Mouse (Mus musculus): ENCODE data around the gene Gm28038.

Gm28038 gene

GRCm38 (mm10) chr2:30286192-30287026 is 5.6 kb downstream of the Gm28038 start, which contains the start of the genes Dolk and Nup188:
Dolk (minus strand) TSS chr2:30286334.
Nup188 (plus strand) TSS chr2:30286397.
- peak; percentile 98 for DNase-seq

GRCm38 (mm10) chr2:30287027-30287373 is 6.2 kb downstream of the Gm28038 start:
- peak; percentile 42 for DNase-seq

GRCm38 (mm10) chr2:30299525-30299924 is 18.7 kb downstream of the Gm28038 start:
- DNase-seq, result no peak

- DNase-seq, result no peak
These were observed 19.1 kb downstream of the Gm28038 start for GRCm38 (mm10) chr2:30299966-30300365.

GRCm38 (mm10) chr2:30306087-30306486 is 25.2 kb downstream of the Gm28038 start:
- no peak for DNase-seq

- no peak for DNase-seq
These were observed 28.5 kb downstream of the Gm28038 start for GRCm38 (mm10) chr2:30309351-30309750.

- DNase-seq, result no peak
These were observed 30.6 kb downstream of the Gm28038 start for GRCm38 (mm10) chr2:30311481-30311880.

- no peak for DNase-seq
These were observed 35.3 kb downstream of the Gm28038 start for GRCm38 (mm10) chr2:30316136-30316535.

DNA sequence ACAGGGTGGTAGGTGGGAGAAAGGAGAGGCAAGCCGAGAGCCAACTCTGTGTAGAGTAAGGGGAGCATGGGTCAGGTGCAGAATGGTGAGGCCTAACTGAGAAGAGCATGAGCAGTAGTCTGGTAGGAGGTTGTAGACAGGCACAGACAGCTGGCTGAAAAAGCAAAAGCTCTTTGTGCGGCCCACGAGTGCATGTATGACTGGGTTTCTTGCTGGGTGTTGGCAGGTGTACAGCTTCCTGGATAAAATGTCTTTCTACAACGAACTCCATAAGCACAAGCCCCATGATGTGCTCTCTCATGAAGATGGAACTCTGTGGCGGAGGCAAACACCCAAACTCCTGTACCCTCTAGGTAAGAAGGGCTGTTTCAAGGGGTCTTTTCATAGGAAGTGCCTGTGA is 36.1 kb downstream of the Gm28038 start:
- no peak for DNase-seq

GRCm38 (mm10) chr2:30319260-30319659 is 38.4 kb downstream of the Gm28038 start:
- DNase-seq, result no peak

DNA sequence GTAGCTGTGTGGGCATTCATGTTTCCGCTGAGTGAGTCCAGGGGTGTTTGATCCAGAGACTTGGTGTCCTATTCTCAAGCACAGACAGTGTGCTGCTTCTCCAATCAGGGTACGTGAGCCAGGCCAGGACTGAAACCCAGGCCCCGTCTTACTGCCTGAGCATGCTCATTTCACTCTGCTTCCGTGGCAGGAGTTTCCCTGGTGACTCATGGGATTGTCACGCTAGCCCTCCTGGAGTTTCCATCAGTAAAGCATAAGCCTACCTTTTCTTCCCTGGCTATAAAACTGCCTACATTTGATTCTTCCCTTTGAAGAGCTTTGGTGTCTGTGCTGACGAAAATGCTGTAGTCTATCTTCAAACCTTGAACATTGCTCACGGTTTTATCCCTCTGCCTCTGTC is 42.3 kb downstream of the Gm28038 start:
- DNase-seq, result no peak

- DNase-seq, result no peak
These were observed 44.5 kb downstream of the Gm28038 start for GRCm38 (mm10) chr2:30325296-30325695.

DNA sequence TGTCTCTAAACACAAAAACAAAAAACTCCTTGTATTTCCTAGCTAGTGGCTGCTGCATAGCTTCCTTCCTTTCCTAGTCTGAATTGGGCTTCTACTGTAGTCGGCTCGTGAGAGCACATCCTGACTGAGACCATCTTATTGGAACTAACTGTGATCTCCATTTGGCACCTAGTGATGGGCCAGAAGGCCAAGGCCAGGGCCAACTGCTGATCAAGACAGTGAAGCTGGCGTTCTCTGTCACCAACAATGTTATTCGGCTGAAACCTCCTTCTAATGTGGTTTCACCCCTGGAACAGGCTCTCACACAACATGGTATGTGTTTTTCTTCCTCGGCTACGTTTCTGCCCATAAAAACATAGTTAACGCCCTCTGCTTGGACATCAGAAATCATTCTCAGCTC is 46.4 kb downstream of the Gm28038 start:
- no peak for DNase-seq

DNA sequence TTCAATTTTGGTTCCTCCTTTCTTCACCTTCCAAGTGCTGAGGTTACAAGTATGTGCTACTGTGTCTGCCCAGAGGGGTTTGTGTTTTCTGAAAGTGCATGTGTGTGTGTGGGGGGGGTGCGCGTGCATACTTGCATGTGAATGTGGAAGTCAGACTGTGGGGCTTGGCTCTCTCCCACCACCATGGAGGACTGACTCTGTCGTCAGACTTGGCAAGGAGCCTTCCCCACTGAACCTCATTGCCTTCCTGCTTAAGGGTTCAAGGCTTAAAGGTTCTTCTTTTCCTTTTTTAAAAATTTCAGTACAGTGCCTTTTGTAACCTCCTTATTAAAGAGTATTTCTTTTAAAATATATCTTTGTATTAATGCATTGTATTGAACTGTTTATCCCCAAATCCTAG is 47.9 kb downstream of the Gm28038 start:
- no peak for DNase-seq

DNA sequence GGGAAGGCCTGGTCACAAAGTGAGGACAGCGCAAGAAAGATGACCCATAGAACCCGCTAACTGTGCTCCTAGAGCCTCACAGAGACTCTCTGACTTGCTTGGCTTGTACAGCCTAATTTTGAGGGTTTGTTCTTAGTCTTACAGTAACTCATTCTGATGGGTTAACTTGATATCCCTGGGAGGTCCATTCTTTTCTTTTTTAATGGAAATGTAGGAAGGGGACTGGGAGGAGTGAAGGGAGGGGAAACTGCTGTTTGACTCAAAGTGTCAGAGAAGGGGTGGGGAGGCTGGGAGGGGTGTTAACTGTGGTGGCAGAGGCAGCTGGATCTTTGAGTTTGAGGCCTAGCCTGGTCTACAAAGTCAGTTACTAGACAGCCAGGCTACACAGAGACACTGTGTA is 54.5 kb downstream of the Gm28038 start:
- DNase-seq, result no peak

- no peak for DNase-seq
These were observed 55.5 kb downstream of the Gm28038 start for GRCm38 (mm10) chr2:30336174-30336915.

GRCm38 (mm10) chr2:30337179-30337578 is 56.3 kb downstream of the Gm28038 start:
- DNase-seq, result no peak

GRCm38 (mm10) chr2:30342061-30342460 is 61.2 kb downstream of the Gm28038 start:
- no peak for DNase-seq

DNA sequence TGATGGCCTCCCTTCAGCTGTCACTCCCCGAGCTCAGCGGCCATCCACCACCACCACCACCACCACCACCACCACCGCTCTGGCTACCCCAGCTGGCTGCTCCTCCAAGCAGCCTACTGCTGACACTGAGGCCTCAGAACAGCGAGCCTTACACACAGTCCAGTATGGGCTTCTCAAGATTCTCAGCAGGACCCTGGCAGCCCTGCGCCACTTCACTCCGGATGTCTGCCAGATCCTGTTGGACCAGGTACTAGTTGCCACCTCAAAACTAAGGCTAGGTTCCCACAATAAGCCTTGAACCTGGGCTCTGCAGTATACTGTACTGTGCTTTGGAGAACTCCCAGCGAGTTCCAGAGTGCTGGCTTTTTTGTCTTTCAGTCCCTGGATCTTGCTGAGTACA is 61.7 kb downstream of the Gm28038 start:
- DNase-seq, result no peak

DNA sequence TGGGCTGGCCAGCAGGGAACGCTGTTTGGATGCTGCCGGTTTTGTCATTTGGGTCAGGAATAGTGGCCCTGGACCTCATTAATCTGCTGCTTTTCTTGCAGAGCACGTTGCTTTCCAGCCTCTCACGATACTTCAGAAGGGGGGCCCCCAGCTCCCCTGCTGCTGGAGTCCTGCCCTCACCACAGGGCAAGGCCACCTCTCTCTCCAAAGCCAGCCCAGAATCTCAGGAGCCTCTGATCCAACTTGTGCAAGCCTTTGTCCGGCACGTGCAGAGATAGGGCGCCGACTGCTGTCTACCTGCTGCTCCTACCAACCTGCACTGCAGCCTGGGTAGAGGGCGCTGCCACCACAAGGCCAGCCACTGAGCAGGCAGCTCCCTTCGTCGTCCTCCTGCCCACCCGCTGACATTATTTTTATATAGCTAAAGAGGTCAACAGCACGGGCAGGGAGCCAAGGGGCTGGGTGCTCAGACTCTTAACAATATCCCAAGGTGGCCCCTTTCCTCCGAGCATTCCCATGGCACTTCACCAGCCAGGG is 62.8 kb downstream of the Gm28038 start:
- DNase-seq, result no peak

- DNase-seq, result no peak
These were observed 65.3 kb downstream of the Gm28038 start for GRCm38 (mm10) chr2:30345971-30346676.

DNA sequence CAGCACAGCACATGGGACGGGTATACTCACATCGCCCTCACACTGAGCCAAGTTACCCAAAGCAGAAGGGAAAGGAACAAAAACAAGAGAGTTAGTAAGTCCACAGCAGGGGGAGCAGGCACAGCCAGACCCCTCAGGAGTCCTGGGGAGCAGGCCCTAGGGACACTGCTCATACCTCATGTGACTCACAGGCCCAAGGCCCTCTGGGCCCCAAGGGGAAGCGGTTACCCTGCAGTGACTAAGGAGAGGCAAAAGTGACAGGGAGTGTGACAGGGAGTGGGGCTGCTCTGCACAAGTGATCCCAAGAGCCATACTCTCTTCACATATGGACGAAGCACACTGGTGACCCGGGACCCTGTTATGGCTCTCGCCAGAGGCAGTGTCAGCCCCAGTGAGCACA is 68.4 kb downstream of the Gm28038 start:
- DNase-seq, result no peak

Data from liver (tissue).